In genomic region chr19:53893711-53894171, GRCm38 (mm10) we compare ENCODE assay signal across 8 mouse cellular contexts. TPM values are rescaled to one million over a fixed set of nuclear protein-coding genes. Genes with fewer than 3 reads are reported as not detected.
DNase-seq lines count a peak whose midpoint lies in the region; ATAC-seq and TF ChIP-seq lines count a peak whose summit lies in the region.

No protein-coding gene starts in this region.

- intact Hi-C loops in heart, postnatal 10 days (cut with DNase I): no loop called here

- H3K4me1 ChIP-seq in lung, embryonic 16.5 days (replicated peaks; ENCODE audit: control insufficient read depth, insufficient read depth, low read length): peaks cover 32% of the 10 kb centered on the region
- no peaks in the 10 kb centered on the region for H3K4me1 ChIP-seq in cerebellum, adult 2 months (ENCODE audit: control insufficient read depth, insufficient read depth, low read length)
- 0 out of 2 replicates have a peak, but pooled peaks cover 4% of the 10 kb centered on the region for H3K4me1 ChIP-seq in midbrain, embryonic 10.5 days

- ATAC-seq in lung, embryonic 16.5 days (ENCODE audit: low read depth): peak; percentile 21; the same call in 1 of the 2 replicates

- H3K4me3 ChIP-seq in lung, embryonic 16.5 days (ENCODE audit: low read length): no peak overlapping the region
- no peak overlapping the region for H3K4me3 ChIP-seq in cerebellum, adult 2 months (replicated peaks; ENCODE audit: insufficient read depth, low read depth, low read length)
- H3K4me3 ChIP-seq in midbrain, embryonic 10.5 days: no peak overlapping the region

- DNase-seq in 3T3-L1 (ENCODE audit: low read depth, low spot score) (peak; percentile 59), MEL-GATA-1-ER (ENCODE audit: extremely low read depth, low read depth) (peak; percentile 24)
- DNase-seq in heart, postnatal 10 days: peak; percentile 65 to 72
- DNase-seq in thymus, postnatal 25 days: peak; percentile 80
- DNase-seq in cerebellum, adult 2 months: no peak
- DNase-seq in frontal cortex, postnatal 10 days (ENCODE audit: low spot score in 2 of 2): no peak
- no peak for DNase-seq in midbrain, embryonic 10.5 days (ENCODE audit: low spot score)

- no peak overlapping the region for H3K9ac ChIP-seq in lung, embryonic 16.5 days (ENCODE audit: low read length)

- 39% methylated on average over 3 of the region's 3 CpGs for WGBS in lung, embryonic 16.5 days
- 64% methylated on average over 3 of the region's 3 CpGs for WGBS in cerebellum, adult 2 months
- WGBS in midbrain, embryonic 10.5 days: 77% methylated on average over 3 of the region's 3 CpGs

- peak overlapping the region; percentile 32 for H3K27ac ChIP-seq in lung, embryonic 16.5 days (ENCODE audit: low read length)
- no peak overlapping the region for H3K27ac ChIP-seq in cerebellum, adult 2 months (ENCODE audit: insufficient read depth, low read length)
- no peak overlapping the region for H3K27ac ChIP-seq in midbrain, embryonic 10.5 days (replicated peaks)

- H3K9me3 ChIP-seq in lung, embryonic 16.5 days (ENCODE audit: control insufficient read depth, low read length): no peaks in the 10 kb centered on the region
- no peaks in the 10 kb centered on the region for H3K9me3 ChIP-seq in midbrain, embryonic 10.5 days (replicated peaks)

- no peaks in the 10 kb centered on the region for H3K36me3 ChIP-seq in lung, embryonic 16.5 days (ENCODE audit: control insufficient read depth, insufficient read depth, low read length)
- H3K36me3 ChIP-seq in midbrain, embryonic 10.5 days: no peaks in the 10 kb centered on the region

- H3K4me2 ChIP-seq in lung, embryonic 16.5 days (ENCODE audit: low read depth, low read length): no peak overlapping the region

- no peak for TF ChIP-seq CTCF in cerebellum, adult 2 months (IDR thresholded peaks at IDR 0.05; ENCODE audit: borderline replicate concordance, insufficient read depth, low read depth, low read length)

- no peaks in the 10 kb centered on the region for H3K27me3 ChIP-seq in lung, embryonic 16.5 days (ENCODE audit: control insufficient read depth, insufficient read depth, low read depth, low read length)
- no peaks in the 10 kb centered on the region for H3K27me3 ChIP-seq in cerebellum, adult 2 months (ENCODE audit: control insufficient read depth, insufficient read depth, low read length)
- no peaks in the 10 kb centered on the region; the same call in 1 of the 2 replicates for H3K27me3 ChIP-seq in midbrain, embryonic 10.5 days (ENCODE audit: low read depth, poor library complexity, severe bottlenecking)

- no peak for TF ChIP-seq POLR2A in cerebellum, adult 2 months (IDR thresholded peaks at IDR 0.05; ENCODE audit: borderline replicate concordance, insufficient read depth, low read length)

RNA-seq across cellular contexts. Expression of gene Pdcd4, which starts 1.7 kb away (rescaled TPM):
- 10 to 100 TPM; 30.2 to 31.0 TPM for total RNA-seq in heart, postnatal 10 days (2021)
- 99.3 and 112 TPM in 2 replicates for polyA plus RNA-seq in lung, embryonic 16.5 days (2015; fragmentation: Nextera tagmentation; extraction: Ambion mirVana)
- 40.0 and 42.3 TPM in 2 replicates for polyA plus RNA-seq in cerebellum, adult 2 months (2012; rRNA removed)
- 48.8 and 57.6 TPM in 2 replicates for polyA plus RNA-seq in midbrain, embryonic 10.5 days (2016; fragmentation: Nextera tagmentation; extraction: Ambion mirVana)

RNA-seq across cellular contexts. Expression of gene Shoc2, which starts 50.4 kb away (rescaled TPM):
- total RNA-seq in heart, postnatal 10 days (2021): 10 to 100 TPM; 35.8 to 36.7 TPM
- polyA plus RNA-seq in lung, embryonic 16.5 days (2015; fragmentation: Nextera tagmentation; extraction: Ambion mirVana): 45.8 and 49.5 TPM in 2 replicates
- 31.0 and 31.9 TPM in 2 replicates for polyA plus RNA-seq in cerebellum, adult 2 months (2012; rRNA removed)
- polyA plus RNA-seq in midbrain, embryonic 10.5 days (2016; fragmentation: Nextera tagmentation; extraction: Ambion mirVana): 59.0 and 65.0 TPM in 2 replicates

RNA-seq across cellular contexts. Expression of gene Bbip1, which starts 50.7 kb away (rescaled TPM):
- 10 to 100 TPM; 33.4 to 37.4 TPM for total RNA-seq in heart, postnatal 10 days (2021)
- 62.2 and 64.4 TPM in 2 replicates for polyA plus RNA-seq in lung, embryonic 16.5 days (2015; fragmentation: Nextera tagmentation; extraction: Ambion mirVana)
- 73.3 and 81.1 TPM in 2 replicates for polyA plus RNA-seq in cerebellum, adult 2 months (2012; rRNA removed)
- polyA plus RNA-seq in midbrain, embryonic 10.5 days (2016; fragmentation: Nextera tagmentation; extraction: Ambion mirVana): 121 and 125 TPM in 2 replicates

Comparison
In these comparisons a context has a peak if more than half of its experiments do, and no peak if none do; other contexts are left out.
1. DNase-seq: peak in 3T3-L1 (single experiment), MEL-GATA-1-ER (single experiment), heart, postnatal 10 days (2 of 2) and thymus, postnatal 25 days (single experiment); none in cerebellum, adult 2 months (0 of 2), frontal cortex, postnatal 10 days (0 of 2) and midbrain, embryonic 10.5 days (single experiment).